Mouse (Mus musculus) heart, postnatal 0 days (tissue): ENCODE measurements around the gene Fam98b.

Source experiments
- CTCF ChIP-seq: IDR thresholded peaks from 2 replicates; pipeline ENCODE4 v1.5.1; 2016; ENCODE audit warnings: antibody characterized with exemption, control low read depth, low read depth
- EP300 ChIP-seq: IDR thresholded peaks from 2 replicates; pipeline ENCODE4 v1.6.1; 2016; ENCODE audit warnings: antibody characterized with exemption, low read depth

GRCm38 (mm10) chr2:117210416-117211085 lies 39.0 kb upstream of the Fam98b start:
- TF ChIP-seq EP300, result no peak
- no peak for TF ChIP-seq CTCF
